Mouse (Mus musculus) ES-Bruce4 (cell line): Measurements from ENCODE around the gene Rptn.

Source experiments
- CTCF ChIP-seq: IDR thresholded peaks from one replicate; pipeline ENCODE4 v1.8.1; 2011; ENCODE audit warnings: low read depth, low read length
- EP300 ChIP-seq: IDR thresholded peaks from 2 replicates; pipeline ENCODE4 v1.6.1; 2011; ENCODE audit warnings: low read depth, low read length; ENCODE audit not compliant: insufficient read depth
- POLR2A ChIP-seq: IDR thresholded peaks from one replicate; pipeline ENCODE4 v1.8.1; 2011; ENCODE audit warnings: low read length; ENCODE audit not compliant: insufficient read depth

DNA sequence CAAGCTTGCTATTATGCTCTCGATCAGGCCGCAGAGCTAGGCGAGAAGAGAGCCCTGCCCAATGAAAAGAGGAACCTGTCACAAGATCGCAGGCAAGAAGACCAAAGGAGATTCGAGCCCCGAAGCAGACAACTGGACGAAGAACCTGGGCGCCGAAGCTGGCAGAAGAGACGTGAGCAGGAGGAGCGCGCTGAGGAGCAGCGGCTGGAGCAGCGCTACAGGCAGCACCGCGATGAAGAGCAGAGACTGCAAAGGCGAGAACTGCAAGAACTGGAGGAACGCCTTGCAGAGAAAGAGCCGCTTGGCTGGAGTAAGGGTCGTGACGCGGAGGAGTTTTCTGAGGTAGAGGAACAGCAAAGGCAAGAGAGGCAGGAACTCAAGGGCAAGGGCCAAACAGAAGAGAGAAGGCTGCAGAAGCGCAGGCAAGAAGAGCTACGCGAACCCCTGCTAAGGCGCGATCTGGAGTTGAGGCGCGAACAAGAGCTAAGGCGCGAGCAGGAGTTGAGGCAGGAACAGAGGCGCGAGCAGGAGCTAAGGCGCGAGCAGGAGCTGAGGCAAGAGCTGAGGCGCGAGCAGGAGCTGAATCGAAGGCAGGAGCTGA lies 50.1 kb downstream of the Rptn start:
- TF ChIP-seq EP300 (no peak), POLR2A (no peak), CTCF (no peak)
